Comparison of ENCODE assay signal across 8 mouse cellular contexts in the genomic region with DNA sequence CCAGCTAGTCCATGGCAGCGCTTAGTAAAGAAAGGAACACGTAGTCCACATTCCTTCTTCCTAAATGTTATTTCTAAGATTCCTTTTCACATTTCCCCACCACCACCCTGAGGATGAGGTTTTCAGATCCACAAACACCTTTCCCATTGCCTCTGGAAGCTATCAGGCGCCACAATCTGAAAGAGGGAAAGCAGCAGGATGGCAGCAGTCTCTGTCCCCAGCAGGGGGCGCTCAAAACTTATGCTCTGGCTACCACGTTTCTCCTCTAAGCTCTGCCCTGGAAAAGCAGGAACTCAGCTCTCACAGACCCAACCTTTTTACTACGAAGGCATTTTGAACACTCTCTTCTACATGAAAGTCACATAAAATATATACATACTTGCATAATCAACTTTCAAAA. TPM values are rescaled to one million over a fixed set of nuclear protein-coding genes. Genes with fewer than 3 reads are reported as not detected.
A peak's percentile ranks its signal among the peaks of the same experiment; 100 is the strongest.
DNase-seq lines count a peak whose midpoint lies in the region; ATAC-seq lines count a peak whose summit lies in the region.

No protein-coding gene starts in this region.

- H3K27me3 ChIP-seq in intestine, embryonic 15.5 days (replicated peaks) = no peaks in the 10 kb centered on the region
- no peaks in the 10 kb centered on the region for H3K27me3 ChIP-seq in midbrain, embryonic 10.5 days (ENCODE audit: low read depth, poor library complexity, severe bottlenecking)

- no peaks in the 10 kb centered on the region for H3K36me3 ChIP-seq in intestine, embryonic 15.5 days
- H3K36me3 ChIP-seq in midbrain, embryonic 10.5 days = no peaks in the 10 kb centered on the region

- peak overlapping the region; percentile 54 for H3K4me2 ChIP-seq in intestine, embryonic 15.5 days (replicated peaks)

- H3K4me3 ChIP-seq in intestine, embryonic 15.5 days (replicated peaks) = 0 out of 2 replicates have a peak overlapping the region, but pooled peaks have one; percentile 12
- H3K4me3 ChIP-seq in midbrain, embryonic 10.5 days = peak overlapping the region; percentile 31; the same call in 1 of the 2 replicates

- H3K27ac ChIP-seq in intestine, embryonic 15.5 days = no peak overlapping the region
- H3K27ac ChIP-seq in midbrain, embryonic 10.5 days (replicated peaks) = no peak overlapping the region

- H3K9me3 ChIP-seq in intestine, embryonic 15.5 days = no peaks in the 10 kb centered on the region
- H3K9me3 ChIP-seq in midbrain, embryonic 10.5 days (replicated peaks) = no peaks in the 10 kb centered on the region

- no peak overlapping the region for H3K9ac ChIP-seq in intestine, embryonic 15.5 days

- 15% methylated on average over 6 of the region's 6 CpGs for WGBS in intestine, embryonic 15.5 days
- WGBS in midbrain, embryonic 10.5 days = 14% methylated on average over 6 of the region's 6 CpGs

- DNase-seq in ZHBTc4 (ENCODE audit: low read depth, low spot score) = peak; percentile 89
- peak; percentile 63 to 67 for DNase-seq in gastrocnemius, postnatal 36 days
- peak; percentile 60 to 75 for DNase-seq in left cerebral cortex, postnatal 36 days (ENCODE audit: low spot score in 2 of 2)
- peak; percentile 82 for DNase-seq in midbrain, embryonic 10.5 days (ENCODE audit: low spot score)
- DNase-seq in right cerebral cortex, postnatal 36 days (ENCODE audit: low spot score in 2 of 2) = peak; percentile 57 to 63
- peak; percentile 57 for DNase-seq in yolk sac, embryonic 10.5 days (ENCODE audit: low spot score)

- peak; percentile 96 for ATAC-seq in common myeloid progenitor, adult 5-6 weeks (replicated peaks; ENCODE audit: low read depth, poor library complexity, severe bottlenecking)
- ATAC-seq in intestine, embryonic 15.5 days = peak; percentile 80

- intact Hi-C loops in gastrocnemius, postnatal 36 days (cut with DNase I) = no loop called here
- intact Hi-C loops in left cerebral cortex, postnatal 36 days (cut with DNase I) = loop anchor here (5.0 kb wide), 1 partner anchor 1660 kb away; no protein-coding TSS in a partner anchor

- H3K4me1 ChIP-seq in intestine, embryonic 15.5 days (replicated peaks) = 0 out of 2 replicates have a peak, but pooled peaks cover 9% of the 10 kb centered on the region
- H3K4me1 ChIP-seq in midbrain, embryonic 10.5 days = peaks cover 4% of the 10 kb centered on the region; the same call in 1 of the 2 replicates

RNA-seq across cellular contexts. Expression of a gene that starts 32.2 kb away (rescaled TPM):
- 15.8 and 25.5 TPM in 2 replicates for total RNA-seq in common myeloid progenitor, adult 5-6 weeks (2017)
- total RNA-seq in gastrocnemius, postnatal 36 days (2021) = 1 to 10 TPM; 3.8 to 5.0 TPM
- 16.5 and 16.8 TPM in 2 replicates for polyA plus RNA-seq in intestine, embryonic 15.5 days (2015; fragmentation: Nextera tagmentation; extraction: Ambion mirVana)
- total RNA-seq in left cerebral cortex, postnatal 36 days (2021) = 1 to 10 TPM; 2.7 to 5.5 TPM
- 33.1 and 33.7 TPM in 2 replicates for polyA plus RNA-seq in midbrain, embryonic 10.5 days (2016; fragmentation: Nextera tagmentation; extraction: Ambion mirVana)
